Mouse (Mus musculus): ENCODE data around the gene Actn1.

- TF ChIP-seq EP300 (IDR thresholded peaks at IDR 0.05; ENCODE audit: low read length) (no peak), TBP (conservative IDR thresholded peaks at IDR 0.05; ENCODE audit: low read depth, low read length) (no peak), POLR2A (IDR thresholded peaks at IDR 0.05; ENCODE audit: low read depth, low read length) (no peak), ZMIZ1 (IDR thresholded peaks at IDR 0.05; ENCODE audit: low read depth, low read length) (no peak), IRF4 (IDR thresholded peaks at IDR 0.05; ENCODE audit: low read depth, low read length) (no peak), CTCF (conservative IDR thresholded peaks at IDR 0.05 in 1 of 2, IDR thresholded peaks at IDR 0.05 in 1 of 2; ENCODE audit: low read depth in 2 of 2, low read length in 2 of 2) (no peak), ZNF384 (IDR thresholded peaks at IDR 0.05; ENCODE audit: low read depth, low read length) (no peak), USF1 (IDR thresholded peaks at IDR 0.05; ENCODE audit: low read depth, low read length) (no peak), GABPA (IDR thresholded peaks at IDR 0.05; ENCODE audit: insufficient replicate concordance, low read depth, low read length) (no peak), SMC3 (IDR thresholded peaks at IDR 0.05; ENCODE audit: low read depth, low read length) (no peak)
These were observed 141.6 kb downstream of the Actn1 start for GRCm38 (mm10) chr12:80118588-80118987.
